Mouse (Mus musculus): ENCODE measurements around the gene Rab3gap1.

Gene Rab3gap1

GRCm38 (mm10) chr1:127868300-127869261 is at the start of gene Rab3gap1:
Gene Rab3gap1 (plus strand): TSS chr1:127868773.
- DNase-seq (ENCODE audit: low spot score) = peak; percentile 80

- no peak for DNase-seq (ENCODE audit: low spot score)
These were observed 41.2 kb upstream of the Rab3gap1 start for GRCm38 (mm10) chr1:127827325-127827724.

- no peak for DNase-seq (ENCODE audit: low spot score)
These were observed 38.2 kb upstream of the Rab3gap1 start for GRCm38 (mm10) chr1:127830215-127830921.

- no peak for DNase-seq (ENCODE audit: low spot score)
These were observed 34.9 kb upstream of the Rab3gap1 start for GRCm38 (mm10) chr1:127833714-127834113.

GRCm38 (mm10) chr1:127834202-127834601 is 34.4 kb upstream of the Rab3gap1 start:
- DNase-seq (ENCODE audit: low spot score) = no peak

GRCm38 (mm10) chr1:127836619-127837018 is 32.0 kb upstream of the Rab3gap1 start:
- DNase-seq (ENCODE audit: low spot score) = no peak

GRCm38 (mm10) chr1:127838602-127839001 is 30.0 kb upstream of the Rab3gap1 start:
- no peak for DNase-seq (ENCODE audit: low spot score)

- DNase-seq (ENCODE audit: low spot score) = no peak
These were observed 23.1 kb upstream of the Rab3gap1 start for GRCm38 (mm10) chr1:127845472-127845871.

- no peak for DNase-seq (ENCODE audit: low spot score)
These were observed 18.4 kb upstream of the Rab3gap1 start for GRCm38 (mm10) chr1:127850075-127850610.

GRCm38 (mm10) chr1:127854486-127855222 is 13.9 kb upstream of the Rab3gap1 start, which contains the start of gene Map3k19:
Gene Map3k19 (minus strand): TSS chr1:127855031.
- DNase-seq (ENCODE audit: low spot score) = peak; percentile 16

- DNase-seq (ENCODE audit: low spot score) = no peak
These were observed 9.5 kb upstream of the Rab3gap1 start for GRCm38 (mm10) chr1:127858945-127859648.

GRCm38 (mm10) chr1:127859799-127860400 is 8.7 kb upstream of the Rab3gap1 start:
- DNase-seq (ENCODE audit: low spot score) = no peak

- DNase-seq (ENCODE audit: low spot score) = no peak
These were observed 8.1 kb upstream of the Rab3gap1 start for GRCm38 (mm10) chr1:127860492-127860891.

- no peak for DNase-seq (ENCODE audit: low spot score)
These were observed 6.7 kb upstream of the Rab3gap1 start for GRCm38 (mm10) chr1:127861900-127862299.

GRCm38 (mm10) chr1:127863806-127864205 is 4.8 kb upstream of the Rab3gap1 start:
- no peak for DNase-seq (ENCODE audit: low spot score)

- DNase-seq (ENCODE audit: low spot score) = no peak
These were observed 703 bp downstream of the Rab3gap1 start for GRCm38 (mm10) chr1:127869276-127869675.

- DNase-seq (ENCODE audit: low spot score) = no peak
These were observed 30.8 kb downstream of the Rab3gap1 start for GRCm38 (mm10) chr1:127899401-127899800.

GRCm38 (mm10) chr1:127904774-127905385 is 36.3 kb downstream of the Rab3gap1 start:
- DNase-seq (ENCODE audit: low spot score) = no peak

GRCm38 (mm10) chr1:127913116-127913515 is 44.5 kb downstream of the Rab3gap1 start:
- no peak for DNase-seq (ENCODE audit: low spot score)

- DNase-seq (ENCODE audit: low spot score) = no peak
These were observed 46.7 kb downstream of the Rab3gap1 start for GRCm38 (mm10) chr1:127915316-127915715.
